Mouse (Mus musculus) forebrain, embryonic 10.5 days (tissue): ENCODE data around the gene Asap3. TPM values are rescaled to one million over a fixed set of nuclear protein-coding genes. Genes with fewer than 3 reads are reported as not detected.
A peak's percentile ranks its signal among the peaks of the same experiment; 100 is the strongest.

Source experiments
- DNase-seq: peaks from one replicate; pipeline ENCODE4 v3.0.0-alpha.2; 2017; ENCODE audit warnings: low spot score; ENCODE audit errors: extremely low spot score
- H3K27ac ChIP-seq: fragments of 300-500 bp; sonication (generic); 2 replicates; pipeline ENCODE4 v1.5.1; 2016; ENCODE audit warnings: mild to moderate bottlenecking
- H3K27me3 ChIP-seq: fragments of 300-500 bp; sonication (generic); 2 replicates; pipeline ENCODE4 v1.6.1; 2016; ENCODE audit warnings: mild to moderate bottlenecking; ENCODE audit not compliant: poor library complexity, severe bottlenecking
- H3K36me3 ChIP-seq: fragments of 300-500 bp; sonication (generic); replicated peaks from 2 replicates; pipeline ENCODE4 v1.6.1; 2016; ENCODE audit warnings: mild to moderate bottlenecking, moderate library complexity
- H3K4me1 ChIP-seq: fragments of 300-500 bp; sonication (generic); 2 replicates; pipeline ENCODE4 v1.6.1; 2016
- H3K4me3 ChIP-seq: fragments of 300-500 bp; sonication (generic); 2 replicates; pipeline ENCODE4 v1.5.1; 2016; ENCODE audit warnings: mild to moderate bottlenecking, moderate library complexity
- H3K9me3 ChIP-seq: fragments of 300-500 bp; sonication (generic); 2 replicates; pipeline ENCODE4 v1.6.1; 2016; ENCODE audit warnings: mild to moderate bottlenecking, moderate library complexity
- WGBS: fragments of 180-500 bp; shearing (Covaris S2); methylation state at CpG from one replicate; pipeline ENCODE4 v1.1.7; 2016; 5-methylcytosine and 5-hydroxymethylcytosine counted together
- polyA plus RNA-seq: library from polyadenylated mRNA; unstranded; fragments of >200 nt; fragmentation: Nextera tagmentation; extraction: Ambion mirVana; gene quantifications from 2 replicates; pipeline ENCODE4 v1.2.1, GENCODE M21; 2016

Asap3 gene
- polyA plus RNA-seq, 1 experiment from 2014 or later, result 4.7 TPM

- no peak for DNase-seq
- WGBS, result 78% methylated on average over 9 of the region's 9 CpGs
- Histone ChIP-seq H3K4me3 (no peak overlapping the region), H3K27me3 (peaks cover 25% of the 10 kb centered on the region), H3K9me3 (no peaks in the 10 kb centered on the region), H3K27ac (no peak overlapping the region), H3K4me1 (peaks cover 19% of the 10 kb centered on the region), H3K36me3 (no peaks in the 10 kb centered on the region)
Observed at GRCm38 (mm10) chr4:136210931-136211330, 4.8 kb downstream of the Asap3 start.

GRCm38 (mm10) chr4:136213629-136214028 lies 7.5 kb downstream of the Asap3 start:
- Histone ChIP-seq H3K36me3 (no peaks in the 10 kb centered on the region), H3K4me1 (peaks cover 12% of the 10 kb centered on the region), H3K9me3 (no peaks in the 10 kb centered on the region), H3K27me3 (peaks cover 19% of the 10 kb centered on the region), H3K27ac (no peak overlapping the region), H3K4me3 (no peak overlapping the region)
- DNase-seq, result no peak
- 90% methylated on average over 7 of the region's 7 CpGs for WGBS

- Histone ChIP-seq H3K27me3 (peaks cover 24% of the 10 kb centered on the region), H3K4me3 (no peak overlapping the region), H3K4me1 (peaks cover 21% of the 10 kb centered on the region), H3K9me3 (no peaks in the 10 kb centered on the region), H3K36me3 (no peaks in the 10 kb centered on the region), H3K27ac (no peak overlapping the region)
- no peak for DNase-seq
- WGBS, result 92% methylated on average over 8 of the region's 8 CpGs
Observed at GRCm38 (mm10) chr4:136214828-136215227, 8.7 kb downstream of the Asap3 start.

- Histone ChIP-seq H3K36me3 (no peaks in the 10 kb centered on the region), H3K4me1 (peaks cover 28% of the 10 kb centered on the region), H3K27me3 (peaks cover 31% of the 10 kb centered on the region), H3K9me3 (no peaks in the 10 kb centered on the region), H3K4me3 (no peak overlapping the region), H3K27ac (no peak overlapping the region)
- DNase-seq, result no peak
- WGBS, result 94% methylated on average over 8 of the region's 8 CpGs
Observed at GRCm38 (mm10) chr4:136215576-136215975, 9.4 kb downstream of the Asap3 start.

GRCm38 (mm10) chr4:136217063-136217462 lies 10.9 kb downstream of the Asap3 start:
- peaks cover 34% of the 10 kb centered on the region for H3K4me1 ChIP-seq
- no peak overlapping the region for H3K27ac ChIP-seq
- WGBS, result 80% methylated on average over 10 of the region's 10 CpGs

GRCm38 (mm10) chr4:136218595-136219214 lies 12.5 kb downstream of the Asap3 start:
- WGBS, result 17% methylated on average over 18 of the region's 18 CpGs
- Histone ChIP-seq H3K4me3 (peak overlapping the region; percentile 24), H3K9me3 (no peaks in the 10 kb centered on the region), H3K27ac (peak overlapping the region; percentile 77), H3K27me3 (peaks cover 44% of the 10 kb centered on the region), H3K4me1 (peaks cover 41% of the 10 kb centered on the region), H3K36me3 (no peaks in the 10 kb centered on the region)
- no peak for DNase-seq

More at GRCm38 (mm10) chr4:136217063-136217462, 10.9 kb downstream of the Asap3 start:
- Histone ChIP-seq H3K27me3 (peaks cover 44% of the 10 kb centered on the region), H3K4me3 (no peak overlapping the region), H3K36me3 (no peaks in the 10 kb centered on the region), H3K9me3 (no peaks in the 10 kb centered on the region)
- DNase-seq, result no peak

GRCm38 (mm10) chr4:136220133-136220775 lies 14.1 kb downstream of the Asap3 start:
- WGBS, result 5% methylated on average over 17 of the region's 17 CpGs
- peak overlapping the region; percentile 42 for H3K4me3 ChIP-seq
- peaks cover 44% of the 10 kb centered on the region for H3K27me3 ChIP-seq
- peaks cover 56% of the 10 kb centered on the region for H3K4me1 ChIP-seq
- H3K36me3 ChIP-seq, result no peaks in the 10 kb centered on the region
- peak; percentile 47 for DNase-seq
- H3K27ac ChIP-seq, result peak overlapping the region; percentile 63; the same call in 1 of the 2 replicates
- no peaks in the 10 kb centered on the region for H3K9me3 ChIP-seq

- peak overlapping the region; percentile 13; the same call in 1 of the 2 replicates for H3K4me3 ChIP-seq
- peaks cover 46% of the 10 kb centered on the region for H3K4me1 ChIP-seq
- peaks cover 31% of the 10 kb centered on the region for H3K27me3 ChIP-seq
- H3K9me3 ChIP-seq, result no peaks in the 10 kb centered on the region
- no peaks in the 10 kb centered on the region for H3K36me3 ChIP-seq
- whole genome bisulfite sequencing, result 64% methylated on average over 13 of the region's 13 CpGs
- peak overlapping the region; percentile 59 for H3K27ac ChIP-seq
- DNase-seq, result peak; percentile 42
Observed at GRCm38 (mm10) chr4:136223549-136224239, 17.5 kb downstream of the Asap3 start.

- H3K9me3 ChIP-seq, result no peaks in the 10 kb centered on the region
- no peak for DNase-seq
- no peaks in the 10 kb centered on the region for H3K36me3 ChIP-seq
- H3K4me1 ChIP-seq, result peaks cover 41% of the 10 kb centered on the region
- H3K27me3 ChIP-seq, result peaks cover 26% of the 10 kb centered on the region
- peak overlapping the region; percentile 59 for H3K27ac ChIP-seq
- 0 out of 2 replicates have a peak overlapping the region, but pooled peaks have one; percentile 13 for H3K4me3 ChIP-seq
- 67% methylated on average over 5 of the region's 5 CpGs for WGBS
Observed at GRCm38 (mm10) chr4:136224240-136224559, 18.0 kb downstream of the Asap3 start.

- Histone ChIP-seq H3K36me3 (no peaks in the 10 kb centered on the region), H3K9me3 (no peaks in the 10 kb centered on the region), H3K4me3 (no peak overlapping the region), H3K4me1 (peaks cover 35% of the 10 kb centered on the region), H3K27ac (peak overlapping the region; percentile 59), H3K27me3 (peaks cover 19% of the 10 kb centered on the region)
- WGBS, result 81% methylated on average over 23 of the region's 23 CpGs
- no peak for DNase-seq
Observed at GRCm38 (mm10) chr4:136224677-136225460, 18.7 kb downstream of the Asap3 start.

- Histone ChIP-seq H3K4me1 (peaks cover 22% of the 10 kb centered on the region), H3K36me3 (no peaks in the 10 kb centered on the region), H3K9me3 (no peaks in the 10 kb centered on the region), H3K27ac (no peak overlapping the region), H3K27me3 (no peaks in the 10 kb centered on the region), H3K4me3 (no peak overlapping the region)
- 90% methylated on average over 7 of the region's 7 CpGs for WGBS
- no peak for DNase-seq
Observed at GRCm38 (mm10) chr4:136227408-136227807, 21.2 kb downstream of the Asap3 start.

- H3K27ac ChIP-seq, result peak overlapping the region; percentile 4; the same call in 1 of the 2 replicates
- peaks cover 7% of the 10 kb centered on the region; the same call in 1 of the 2 replicates for H3K27me3 ChIP-seq
- H3K4me3 ChIP-seq, result no peak overlapping the region
- DNase-seq, result no peak
- H3K36me3 ChIP-seq, result no peaks in the 10 kb centered on the region
- H3K4me1 ChIP-seq, result peaks cover 23% of the 10 kb centered on the region
- 86% methylated on average over 5 of the region's 5 CpGs for WGBS
- H3K9me3 ChIP-seq, result no peaks in the 10 kb centered on the region
Observed at GRCm38 (mm10) chr4:136228640-136229039, 22.5 kb downstream of the Asap3 start.
